Mouse (Mus musculus) hindbrain, postnatal 0 days (tissue): ENCODE data around the gene Copg1. TPM values are rescaled to one million over a fixed set of nuclear protein-coding genes. Genes with fewer than 3 reads are reported as not detected.

ENCODE experiments used
- ATAC-seq: fragments of 200-750 bp; cut with Nextera tagmentation; 2 replicates; pipeline ENCODE4 v1.8.0; 2017; ENCODE audit warnings: mild to moderate bottlenecking, moderate TSS enrichment, moderate library complexity
- DNase-seq: peaks from one replicate; pipeline ENCODE4 v3.0.0-alpha.2; 2015; ENCODE audit warnings: low spot score
- H3K27ac ChIP-seq: fragments of 300-500 bp; sonication (generic); 2 replicates; pipeline ENCODE4 v1.5.1; 2014; ENCODE audit warnings: mild to moderate bottlenecking
- H3K27me3 ChIP-seq: fragments of 300-500 bp; sonication (generic); 2 replicates; pipeline ENCODE4 v1.6.1; 2014; ENCODE audit warnings: low read length, mixed read lengths; ENCODE audit not compliant: insufficient read depth
- H3K36me3 ChIP-seq: fragments of 300-500 bp; sonication (generic); 2 replicates; pipeline ENCODE4 v1.6.1; 2014; ENCODE audit warnings: low read length, mixed read lengths; ENCODE audit not compliant: insufficient read depth
- H3K4me1 ChIP-seq: fragments of 300-500 bp; sonication (generic); 2 replicates; pipeline ENCODE4 v1.6.1; 2014; ENCODE audit warnings: antibody characterized with exemption, low read length, mixed read lengths; ENCODE audit not compliant: insufficient read depth
- H3K4me2 ChIP-seq: fragments of 300-500 bp; sonication (generic); 2 replicates; pipeline ENCODE4 v1.6.1; 2014; ENCODE audit warnings: low read depth, mild to moderate bottlenecking, low read length, moderate library complexity, mixed read lengths
- H3K4me3 ChIP-seq: fragments of 300-500 bp; sonication (generic); 2 replicates; pipeline ENCODE4 v1.5.1; 2014; ENCODE audit warnings: low read length
- H3K9ac ChIP-seq: fragments of 300-500 bp; sonication (generic); replicated peaks from 2 replicates; pipeline ENCODE4 v1.6.1; 2014; ENCODE audit warnings: mild to moderate bottlenecking, low read length, moderate library complexity, mixed read lengths
- H3K9me3 ChIP-seq: fragments of 300-500 bp; sonication (generic); 2 replicates; pipeline ENCODE4 v1.6.1; 2016; ENCODE audit warnings: low read length, mixed read lengths
- CTCF ChIP-seq: IDR thresholded peaks from 2 replicates; pipeline ENCODE4 v1.5.1; 2016; ENCODE audit warnings: antibody characterized with exemption, control low read depth, low read depth
- WGBS: fragments of 180-500 bp; shearing (Covaris S2); extraction: QIAGEN DNeasy Blood & Tissue Kit; methylation state at CpG from one replicate; pipeline ENCODE4 v1.1.7; 2014; 5-methylcytosine and 5-hydroxymethylcytosine counted together
- polyA plus RNA-seq: library from polyadenylated mRNA; unstranded; fragments of >200 nt; fragmentation: Nextera tagmentation; extraction: Ambion mirVana; gene quantifications from 2 replicates; pipeline ENCODE4 v1.2.1, GENCODE M21; 2015
- total RNA-seq: library from RNA; depleted of rRNA; stranded (reverse); fragments of >200 nt; gene quantifications from 2 replicates; pipeline ENCODE4 v1.2.3, GENCODE M21; 2014

Gene Copg1
- total and polyA plus RNA-seq, 2 experiments from 2014 or later: 216 to 242 TPM

GRCm38 (mm10) chr6:87857071-87857470 is 30.5 kb upstream of the Copg1 start:
- H3K9me3 ChIP-seq: no peaks in the 10 kb centered on the region
- 65% methylated on average over 1 of the region's 1 CpGs for WGBS
- no peak for TF ChIP-seq CTCF
- no peak overlapping the region for H3K27ac ChIP-seq
- no peaks in the 10 kb centered on the region for H3K4me1 ChIP-seq
- no peak overlapping the region for H3K9ac ChIP-seq
- H3K4me2 ChIP-seq: no peak overlapping the region
- no peak for DNase-seq
- H3K27me3 ChIP-seq: no peaks in the 10 kb centered on the region
- no peak overlapping the region for H3K4me3 ChIP-seq
- H3K36me3 ChIP-seq: no peaks in the 10 kb centered on the region
- no peak for ATAC-seq

GRCm38 (mm10) chr6:87866211-87866610 is 21.4 kb upstream of the Copg1 start:
- WGBS: 86% methylated on average over 6 of the region's 6 CpGs
- Histone ChIP-seq H3K4me1 (no peaks in the 10 kb centered on the region), H3K4me3 (no peak overlapping the region), H3K27me3 (no peaks in the 10 kb centered on the region), H3K4me2 (no peak overlapping the region), H3K36me3 (no peaks in the 10 kb centered on the region), H3K9me3 (no peaks in the 10 kb centered on the region), H3K27ac (no peak overlapping the region), H3K9ac (no peak overlapping the region)
- DNase-seq: no peak
- ATAC-seq: no peak
- TF ChIP-seq CTCF: no peak

DNA sequence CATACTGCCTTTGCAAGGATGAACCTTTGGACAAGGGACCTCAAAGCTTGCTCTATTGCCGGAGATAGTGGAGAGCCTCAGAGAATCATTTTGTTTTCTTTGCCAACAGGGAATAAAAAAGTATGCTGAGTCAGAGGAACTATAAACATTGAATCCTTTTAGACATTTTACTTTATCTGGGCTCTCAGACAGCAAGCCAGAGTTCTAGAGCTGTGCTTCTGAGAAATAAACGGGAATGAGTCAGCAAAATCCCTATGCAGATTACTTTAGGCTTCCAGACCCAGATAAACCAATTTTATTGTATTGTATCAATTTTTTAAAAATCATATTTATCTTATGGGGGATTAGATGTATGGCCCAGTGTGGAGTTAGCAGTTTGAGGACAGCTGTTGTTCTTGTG is 20.4 kb upstream of the Copg1 start:
- Histone ChIP-seq H3K4me3 (no peak overlapping the region), H3K9ac (no peak overlapping the region), H3K27ac (no peak overlapping the region), H3K27me3 (no peaks in the 10 kb centered on the region), H3K4me1 (no peaks in the 10 kb centered on the region), H3K9me3 (no peaks in the 10 kb centered on the region), H3K36me3 (no peaks in the 10 kb centered on the region), H3K4me2 (no peak overlapping the region)
- no peak for TF ChIP-seq CTCF
- ATAC-seq: no peak
- 76% methylated on average over 2 of the region's 2 CpGs for WGBS
- no peak for DNase-seq

DNA sequence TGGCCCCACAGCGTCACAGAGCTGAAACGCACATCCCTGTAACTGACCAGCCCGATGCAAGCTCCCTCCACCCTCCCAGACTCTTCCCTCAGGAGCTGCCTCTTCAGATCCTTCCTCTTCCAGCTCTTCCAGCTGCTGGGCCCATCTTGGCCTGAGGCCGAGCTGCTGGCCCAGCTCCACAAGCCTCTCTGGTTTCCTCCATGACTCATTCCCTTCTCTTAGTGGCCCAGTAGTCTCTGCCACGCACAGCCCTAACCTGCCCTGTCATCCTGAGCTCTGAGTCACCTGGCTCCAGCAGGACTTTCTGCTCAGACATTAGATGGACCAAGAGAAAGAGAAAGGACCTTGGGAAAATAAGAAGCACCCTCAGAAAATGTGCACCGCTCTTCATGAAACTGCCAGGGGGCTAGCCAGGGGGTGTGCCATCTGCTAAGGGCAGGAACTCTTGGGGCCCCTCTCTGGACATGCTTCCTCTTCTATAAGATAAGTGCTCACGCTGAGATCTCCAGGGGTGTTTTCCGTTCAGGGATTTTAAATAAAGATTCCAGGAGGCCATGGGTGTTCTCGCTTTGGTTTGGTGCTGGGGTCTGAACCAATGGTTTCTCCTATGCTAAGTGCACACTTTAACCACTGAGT is 18.6 kb upstream of the Copg1 start:
- DNase-seq (no peak), ATAC-seq (no peak)
- TF ChIP-seq CTCF: no peak
- Histone ChIP-seq H3K4me2 (no peak overlapping the region), H3K4me3 (no peak overlapping the region), H3K27ac (no peak overlapping the region), H3K9me3 (no peaks in the 10 kb centered on the region), H3K27me3 (no peaks in the 10 kb centered on the region), H3K9ac (no peak overlapping the region), H3K36me3 (no peaks in the 10 kb centered on the region), H3K4me1 (no peaks in the 10 kb centered on the region)
- 73% methylated on average over 9 of the region's 9 CpGs for WGBS

GRCm38 (mm10) chr6:87870440-87870839 is 17.2 kb upstream of the Copg1 start:
- Histone ChIP-seq H3K9me3 (no peaks in the 10 kb centered on the region), H3K9ac (no peak overlapping the region), H3K4me1 (no peaks in the 10 kb centered on the region), H3K4me2 (no peak overlapping the region), H3K36me3 (no peaks in the 10 kb centered on the region), H3K27me3 (no peaks in the 10 kb centered on the region), H3K27ac (no peak overlapping the region), H3K4me3 (no peak overlapping the region)
- no peak for TF ChIP-seq CTCF
- 72% methylated on average over 1 of the region's 1 CpGs for WGBS
- DNase-seq: no peak
- ATAC-seq: no peak

GRCm38 (mm10) chr6:87871240-87871639 is 16.4 kb upstream of the Copg1 start:
- no peak overlapping the region for H3K4me3 ChIP-seq
- no peaks in the 10 kb centered on the region for H3K9me3 ChIP-seq
- no peak overlapping the region for H3K4me2 ChIP-seq
- no peak for ATAC-seq
- H3K9ac ChIP-seq: no peak overlapping the region
- no peaks in the 10 kb centered on the region for H3K36me3 ChIP-seq
- no peaks in the 10 kb centered on the region for H3K27me3 ChIP-seq
- H3K4me1 ChIP-seq: no peaks in the 10 kb centered on the region
- TF ChIP-seq CTCF: no peak
- 88% methylated on average over 7 of the region's 7 CpGs for WGBS
- no peak overlapping the region for H3K27ac ChIP-seq
- no peak for DNase-seq

DNA sequence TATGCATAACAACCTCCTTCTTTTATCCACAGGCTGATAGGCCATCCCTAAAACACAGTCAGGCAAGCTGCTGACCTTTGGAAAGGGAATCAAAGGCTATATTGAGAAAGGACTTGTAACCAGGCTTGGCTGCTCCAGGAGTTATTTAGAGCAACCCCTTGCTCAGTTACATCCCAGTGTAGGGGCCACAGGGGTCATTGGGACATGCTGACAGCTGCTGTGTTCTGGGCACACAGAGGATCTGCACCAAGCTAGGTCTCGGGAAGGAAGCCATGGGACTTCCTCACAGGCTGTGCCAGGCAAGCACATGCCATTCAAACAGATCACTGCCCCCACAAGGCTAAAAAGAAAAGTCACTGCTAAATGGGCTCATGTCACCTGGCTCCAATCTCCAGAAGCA is 14.5 kb upstream of the Copg1 start:
- no peak overlapping the region for H3K27ac ChIP-seq
- no peaks in the 10 kb centered on the region for H3K4me1 ChIP-seq
- 26% methylated on average over 1 of the region's 1 CpGs for WGBS
- no peak for TF ChIP-seq CTCF
- no peak overlapping the region for H3K4me2 ChIP-seq
- no peaks in the 10 kb centered on the region for H3K36me3 ChIP-seq
- no peak overlapping the region for H3K9ac ChIP-seq
- no peaks in the 10 kb centered on the region for H3K9me3 ChIP-seq
- no peak for ATAC-seq
- no peaks in the 10 kb centered on the region for H3K27me3 ChIP-seq
- H3K4me3 ChIP-seq: no peak overlapping the region
- DNase-seq: no peak
